Mouse (Mus musculus): ENCODE data around the gene Asxl1. TPM values are rescaled to one million over a fixed set of nuclear protein-coding genes. Genes with fewer than 3 reads are reported as not detected.

Gene Asxl1
- total and polyA plus RNA-seq, 2 experiments from 2014 or later: 12.3 to 32.6 TPM

GRCm38 (mm10) chr2:153441228-153441627 is 95.6 kb downstream of the Asxl1 start:
- peaks cover 37% of the 10 kb centered on the region for H3K4me1 ChIP-seq (ENCODE audit: insufficient read depth)

DNA sequence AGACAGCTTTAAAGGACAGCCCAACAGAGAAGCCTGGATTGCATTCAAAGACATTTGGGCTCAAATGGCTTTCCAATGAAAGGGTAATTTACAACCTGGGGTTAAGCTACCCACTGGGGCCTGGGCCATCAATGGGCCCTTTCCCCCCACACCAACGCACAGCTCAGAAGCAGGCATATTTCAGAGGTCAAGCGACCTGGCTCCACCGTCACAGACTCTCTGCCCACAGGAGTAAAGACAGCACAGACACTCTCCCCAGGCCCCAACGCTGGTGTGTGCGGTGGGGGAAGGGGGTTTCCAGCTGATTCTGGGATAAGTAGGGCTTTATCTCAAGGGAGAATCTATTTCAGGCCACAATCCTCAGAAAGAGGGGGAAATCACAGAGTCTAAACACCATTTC is 97.1 kb downstream of the Asxl1 start:
- peaks cover 25% of the 10 kb centered on the region for H3K4me1 ChIP-seq (ENCODE audit: insufficient read depth)
- no peaks in the 10 kb centered on the region for H3K27me3 ChIP-seq (ENCODE audit: insufficient read depth, low read length)

More at GRCm38 (mm10) chr2:153441228-153441627, 95.6 kb downstream of the Asxl1 start:
- WGBS: 51% methylated on average over 3 of the region's 3 CpGs
- Histone ChIP-seq H3K4me2 (ENCODE audit: low read depth) (0 out of 2 replicates have a peak overlapping the region, but pooled peaks have one; percentile 10), H3K4me3 (ENCODE audit: low read depth, low read length) (no peak overlapping the region), H3K36me3 (ENCODE audit: insufficient read depth) (no peaks in the 10 kb centered on the region), H3K9me3 (ENCODE audit: low read length) (no peaks in the 10 kb centered on the region), H3K27me3 (ENCODE audit: insufficient read depth, low read length) (no peaks in the 10 kb centered on the region), H3K27ac (ENCODE audit: low read depth, low read length) (no peak overlapping the region), H3K9ac (no peak overlapping the region)
- DNase-seq (no peak), ATAC-seq (no peak)
- TF ChIP-seq CTCF (IDR thresholded peaks at IDR 0.05; ENCODE audit: low read depth): no peak

DNA sequence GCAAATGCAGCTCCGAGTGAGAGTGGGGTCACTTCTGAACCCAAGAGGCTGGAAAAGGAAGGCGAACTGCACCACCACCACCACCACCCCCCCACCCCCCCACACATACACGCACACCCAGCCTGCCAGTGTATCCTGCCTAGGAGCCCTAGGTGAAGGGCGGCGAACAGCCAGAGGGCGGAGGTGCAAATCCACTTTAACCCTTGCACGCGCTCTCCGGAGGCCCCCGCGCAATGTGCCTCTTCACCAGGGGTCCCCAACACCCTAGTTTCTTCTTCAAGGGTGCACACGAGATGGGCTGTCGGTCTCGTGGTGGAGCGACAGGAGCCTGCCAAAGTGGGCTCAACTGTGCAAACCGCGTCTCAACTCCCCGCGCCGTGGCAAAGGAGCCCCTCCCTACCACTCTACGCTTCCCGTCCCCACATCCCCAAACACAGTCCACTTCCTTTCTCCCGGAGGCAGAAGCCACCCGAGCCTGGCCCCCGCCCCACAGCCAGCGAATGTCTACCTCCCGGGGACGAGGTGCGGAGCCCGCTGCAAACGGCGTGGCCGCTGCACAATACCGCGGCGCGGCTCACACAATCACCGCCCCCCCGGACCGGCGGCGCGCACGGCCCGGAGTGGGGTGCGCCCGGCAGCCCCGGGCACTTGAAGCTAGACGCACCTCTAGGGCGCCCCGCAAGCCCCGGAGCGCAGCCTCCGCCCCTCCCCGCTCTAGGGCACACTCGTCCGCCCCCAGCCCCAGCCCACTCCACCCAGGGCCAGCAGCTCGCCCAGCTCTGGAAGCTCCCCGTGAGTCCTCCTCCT is 98.0 kb downstream of the Asxl1 start:
- Histone ChIP-seq H3K9me3 (ENCODE audit: low read length) (no peaks in the 10 kb centered on the region), H3K9ac (peak overlapping the region; percentile 90), H3K4me1 (ENCODE audit: insufficient read depth) (peaks cover 24% of the 10 kb centered on the region), H3K27ac (ENCODE audit: low read depth, low read length) (peak overlapping the region; percentile 94), H3K36me3 (ENCODE audit: insufficient read depth) (no peaks in the 10 kb centered on the region; the same call in 1 of the 2 replicates), H3K27me3 (ENCODE audit: insufficient read depth, low read length) (no peaks in the 10 kb centered on the region), H3K4me3 (ENCODE audit: low read depth, low read length) (peak overlapping the region; percentile 89), H3K4me2 (ENCODE audit: low read depth) (peak overlapping the region; percentile 77)
- DNase-seq (peak; percentile 56), ATAC-seq (peak; percentile 32)
- no peak for TF ChIP-seq CTCF (IDR thresholded peaks at IDR 0.05; ENCODE audit: low read depth)
- WGBS: 2% methylated on average over 53 of the region's 59 CpGs

More for the DNA sequence above, 97.1 kb downstream of the Asxl1 start:
- peak overlapping the region; percentile 94 for H3K27ac ChIP-seq (ENCODE audit: low read depth, low read length)
- ATAC-seq: no peak
- H3K9me3 ChIP-seq (ENCODE audit: low read length): no peaks in the 10 kb centered on the region
- no peak for TF ChIP-seq CTCF (IDR thresholded peaks at IDR 0.05; ENCODE audit: low read depth)
- H3K36me3 ChIP-seq (ENCODE audit: insufficient read depth): no peaks in the 10 kb centered on the region; the same call in 1 of the 2 replicates
- peak overlapping the region; percentile 77 for H3K4me2 ChIP-seq (ENCODE audit: low read depth)
- DNase-seq: no peak
- peak overlapping the region; percentile 90 for H3K9ac ChIP-seq
- WGBS: 8% methylated on average over 5 of the region's 5 CpGs
- peak overlapping the region; percentile 89 for H3K4me3 ChIP-seq (ENCODE audit: low read depth, low read length)

GRCm38 (mm10) chr2:153444254-153445136 is 98.9 kb downstream of the Asxl1 start:
- H3K36me3 ChIP-seq (ENCODE audit: insufficient read depth): no peaks in the 10 kb centered on the region; the same call in 1 of the 2 replicates
- H3K27ac ChIP-seq (ENCODE audit: low read depth, low read length): peak overlapping the region; percentile 94
- no peaks in the 10 kb centered on the region for H3K27me3 ChIP-seq (ENCODE audit: insufficient read depth, low read length)
- H3K9ac ChIP-seq: peak overlapping the region; percentile 90
- no peaks in the 10 kb centered on the region for H3K9me3 ChIP-seq (ENCODE audit: low read length)
- H3K4me2 ChIP-seq (ENCODE audit: low read depth): peak overlapping the region; percentile 77
- DNase-seq (peak; percentile 79), ATAC-seq (peak; percentile 78)
- TF ChIP-seq CTCF (IDR thresholded peaks at IDR 0.05; ENCODE audit: low read depth): no peak
- peak overlapping the region; percentile 89 for H3K4me3 ChIP-seq (ENCODE audit: low read depth, low read length)
- 3% methylated on average over 35 of the region's 64 CpGs for WGBS
- peaks cover 24% of the 10 kb centered on the region for H3K4me1 ChIP-seq (ENCODE audit: insufficient read depth)

- ATAC-seq (peak; percentile 51), DNase-seq (peak; percentile 71)
- H3K36me3 ChIP-seq (ENCODE audit: insufficient read depth): no peaks in the 10 kb centered on the region; the same call in 1 of the 2 replicates
- H3K27ac ChIP-seq (ENCODE audit: low read depth, low read length): peak overlapping the region; percentile 94
- under 1% methylated on average over 59 of the region's 59 CpGs for WGBS
- no peaks in the 10 kb centered on the region for H3K9me3 ChIP-seq (ENCODE audit: low read length)
- peak overlapping the region; percentile 89 for H3K4me3 ChIP-seq (ENCODE audit: low read depth, low read length)
- TF ChIP-seq CTCF (IDR thresholded peaks at IDR 0.05; ENCODE audit: low read depth): no peak
- peaks cover 21% of the 10 kb centered on the region for H3K4me1 ChIP-seq (ENCODE audit: insufficient read depth)
- H3K4me2 ChIP-seq (ENCODE audit: low read depth): peak overlapping the region; percentile 77
- H3K27me3 ChIP-seq (ENCODE audit: insufficient read depth, low read length): no peaks in the 10 kb centered on the region
- H3K9ac ChIP-seq: peak overlapping the region; percentile 90
Measured at GRCm38 (mm10) chr2:153445137-153446016, 99.7 kb downstream of the Asxl1 start.

- whole genome bisulfite sequencing: 0% methylated on average over 8 of the region's 8 CpGs
- H3K4me1 ChIP-seq (ENCODE audit: insufficient read depth): peaks cover 17% of the 10 kb centered on the region; the same call in 1 of the 2 replicates
- peak overlapping the region; percentile 77 for H3K4me2 ChIP-seq (ENCODE audit: low read depth)
- peak; percentile 79 for TF ChIP-seq CTCF (IDR thresholded peaks at IDR 0.05; ENCODE audit: low read depth)
- ATAC-seq: peak; percentile 30
- no peaks in the 10 kb centered on the region for H3K27me3 ChIP-seq (ENCODE audit: insufficient read depth, low read length)
- H3K36me3 ChIP-seq (ENCODE audit: insufficient read depth): no peaks in the 10 kb centered on the region; the same call in 1 of the 2 replicates
- peak overlapping the region; percentile 89 for H3K4me3 ChIP-seq (ENCODE audit: low read depth, low read length)
- peak overlapping the region; percentile 94 for H3K27ac ChIP-seq (ENCODE audit: low read depth, low read length)
- DNase-seq: peak; percentile 92
- peak overlapping the region; percentile 90 for H3K9ac ChIP-seq
- H3K9me3 ChIP-seq (ENCODE audit: low read length): no peaks in the 10 kb centered on the region
Measured at GRCm38 (mm10) chr2:153446017-153446408, 100.4 kb downstream of the Asxl1 start.
